Mouse (Mus musculus) hindbrain, postnatal 0 days (tissue): Measurements from ENCODE around the gene Fan1. TPM values are rescaled to one million over a fixed set of nuclear protein-coding genes. Genes with fewer than 3 reads are reported as not detected.

ENCODE experiments used
- ATAC-seq: fragments of 200-750 bp; cut with Nextera tagmentation; 2 replicates; pipeline ENCODE4 v1.8.0; 2017; ENCODE audit warnings: mild to moderate bottlenecking, moderate TSS enrichment, moderate library complexity
- DNase-seq: peaks from one replicate; pipeline ENCODE4 v3.0.0-alpha.2; 2015; ENCODE audit warnings: low spot score
- H3K27ac ChIP-seq: fragments of 300-500 bp; sonication (generic); 2 replicates; pipeline ENCODE4 v1.5.1; 2014; ENCODE audit warnings: mild to moderate bottlenecking
- H3K27me3 ChIP-seq: fragments of 300-500 bp; sonication (generic); 2 replicates; pipeline ENCODE4 v1.6.1; 2014; ENCODE audit warnings: low read length, mixed read lengths; ENCODE audit not compliant: insufficient read depth
- H3K36me3 ChIP-seq: fragments of 300-500 bp; sonication (generic); 2 replicates; pipeline ENCODE4 v1.6.1; 2014; ENCODE audit warnings: low read length, mixed read lengths; ENCODE audit not compliant: insufficient read depth
- H3K4me1 ChIP-seq: fragments of 300-500 bp; sonication (generic); 2 replicates; pipeline ENCODE4 v1.6.1; 2014; ENCODE audit warnings: antibody characterized with exemption, low read length, mixed read lengths; ENCODE audit not compliant: insufficient read depth
- H3K4me2 ChIP-seq: fragments of 300-500 bp; sonication (generic); 2 replicates; pipeline ENCODE4 v1.6.1; 2014; ENCODE audit warnings: low read depth, mild to moderate bottlenecking, low read length, moderate library complexity, mixed read lengths
- H3K4me3 ChIP-seq: fragments of 300-500 bp; sonication (generic); 2 replicates; pipeline ENCODE4 v1.5.1; 2014; ENCODE audit warnings: low read length
- H3K9ac ChIP-seq: fragments of 300-500 bp; sonication (generic); replicated peaks from 2 replicates; pipeline ENCODE4 v1.6.1; 2014; ENCODE audit warnings: mild to moderate bottlenecking, low read length, moderate library complexity, mixed read lengths
- H3K9me3 ChIP-seq: fragments of 300-500 bp; sonication (generic); 2 replicates; pipeline ENCODE4 v1.6.1; 2016; ENCODE audit warnings: low read length, mixed read lengths
- CTCF ChIP-seq: IDR thresholded peaks from 2 replicates; pipeline ENCODE4 v1.5.1; 2016; ENCODE audit warnings: antibody characterized with exemption, control low read depth, low read depth
- whole genome bisulfite sequencing: fragments of 180-500 bp; shearing (Covaris S2); extraction: QIAGEN DNeasy Blood & Tissue Kit; methylation state at CpG from one replicate; pipeline ENCODE4 v1.1.7; 2014; 5-methylcytosine and 5-hydroxymethylcytosine counted together
- polyA plus RNA-seq: library from polyadenylated mRNA; unstranded; fragments of >200 nt; fragmentation: Nextera tagmentation; extraction: Ambion mirVana; gene quantifications from 2 replicates; pipeline ENCODE4 v1.2.1, GENCODE M21; 2015
- total RNA-seq: library from RNA; depleted of rRNA; stranded (reverse); fragments of >200 nt; gene quantifications from 2 replicates; pipeline ENCODE4 v1.2.3, GENCODE M21; 2014

Gene Fan1
- total and polyA plus RNA-seq, 2 experiments from 2014 or later: 5.4 to 9.5 TPM

GRCm38 (mm10) chr7:64349147-64349861, 24.6 kb downstream of the Fan1 start:
- peak; percentile 67 for DNase-seq
- Histone ChIP-seq H3K36me3 (peaks cover 18% of the 10 kb centered on the region; the same call in 1 of the 2 replicates), H3K27me3 (no peaks in the 10 kb centered on the region), H3K27ac (peak overlapping the region; percentile 41; the same call in 1 of the 2 replicates), H3K9ac (no peak overlapping the region; the same call in 1 of the 2 replicates), H3K9me3 (no peaks in the 10 kb centered on the region), H3K4me3 (no peak overlapping the region), H3K4me2 (no peak overlapping the region), H3K4me1 (peaks cover 10% of the 10 kb centered on the region; the same call in 1 of the 2 replicates)
- peak; percentile 40 for TF ChIP-seq CTCF
- WGBS: 64% methylated on average over 15 of the region's 15 CpGs
- ATAC-seq: peak; percentile 21; the same call in 1 of the 2 replicates

- Histone ChIP-seq H3K27me3 (no peaks in the 10 kb centered on the region), H3K9me3 (no peaks in the 10 kb centered on the region), H3K36me3 (peaks cover 12% of the 10 kb centered on the region; the same call in 1 of the 2 replicates), H3K4me3 (no peak overlapping the region), H3K4me2 (no peak overlapping the region), H3K9ac (no peak overlapping the region), H3K4me1 (peaks cover 10% of the 10 kb centered on the region; the same call in 1 of the 2 replicates), H3K27ac (no peak overlapping the region)
- no peak for ATAC-seq
- no peak for DNase-seq
- WGBS: 94% methylated on average over 1 of the region's 1 CpGs
- no peak for TF ChIP-seq CTCF
Measured at GRCm38 (mm10) chr7:64347813-64348212, 26.1 kb downstream of the Fan1 start.

GRCm38 (mm10) chr7:64332686-64333085, 41.2 kb downstream of the Fan1 start:
- Histone ChIP-seq H3K9me3 (no peaks in the 10 kb centered on the region), H3K36me3 (peaks cover 38% of the 10 kb centered on the region), H3K9ac (no peak overlapping the region), H3K4me1 (no peaks in the 10 kb centered on the region), H3K4me2 (no peak overlapping the region), H3K27me3 (no peaks in the 10 kb centered on the region), H3K4me3 (no peak overlapping the region), H3K27ac (no peak overlapping the region)
- DNase-seq (no peak), ATAC-seq (peak; percentile 24; the same call in 1 of the 2 replicates)
- 78% methylated on average over 1 of the region's 1 CpGs for WGBS
- TF ChIP-seq CTCF: no peak

- ATAC-seq: no peak
- DNase-seq: no peak
- no peaks in the 10 kb centered on the region for H3K27me3 ChIP-seq
- 86% methylated on average over 3 of the region's 3 CpGs for WGBS
- no peak overlapping the region for H3K4me3 ChIP-seq
- H3K4me2 ChIP-seq: no peak overlapping the region
- no peaks in the 10 kb centered on the region for H3K4me1 ChIP-seq
- H3K9ac ChIP-seq: no peak overlapping the region
- TF ChIP-seq CTCF: no peak
- H3K9me3 ChIP-seq: no peaks in the 10 kb centered on the region
- peaks cover 24% of the 10 kb centered on the region for H3K36me3 ChIP-seq
- no peak overlapping the region for H3K27ac ChIP-seq
Measured at GRCm38 (mm10) chr7:64331309-64331708, 42.6 kb downstream of the Fan1 start.

GRCm38 (mm10) chr7:64327486-64327885, 46.4 kb downstream of the Fan1 start:
- TF ChIP-seq CTCF: no peak
- Histone ChIP-seq H3K4me2 (no peak overlapping the region), H3K27me3 (no peaks in the 10 kb centered on the region), H3K4me1 (no peaks in the 10 kb centered on the region), H3K9ac (no peak overlapping the region), H3K4me3 (no peak overlapping the region), H3K27ac (no peak overlapping the region), H3K9me3 (no peaks in the 10 kb centered on the region), H3K36me3 (peaks cover 12% of the 10 kb centered on the region; the same call in 1 of the 2 replicates)
- ATAC-seq (no peak), DNase-seq (no peak)
- 90% methylated on average over 4 of the region's 4 CpGs for WGBS

GRCm38 (mm10) chr7:64326892-64327291, 47.0 kb downstream of the Fan1 start:
- Histone ChIP-seq H3K4me1 (no peaks in the 10 kb centered on the region), H3K36me3 (peaks cover 12% of the 10 kb centered on the region; the same call in 1 of the 2 replicates), H3K27me3 (no peaks in the 10 kb centered on the region), H3K9ac (no peak overlapping the region), H3K4me2 (no peak overlapping the region), H3K4me3 (no peak overlapping the region), H3K27ac (no peak overlapping the region), H3K9me3 (no peaks in the 10 kb centered on the region)
- WGBS: 45% methylated on average over 1 of the region's 1 CpGs
- DNase-seq: peak; percentile 77
- peak; percentile 85 for TF ChIP-seq CTCF
- ATAC-seq: peak; percentile 87

- Histone ChIP-seq H3K9ac (no peak overlapping the region), H3K27ac (no peak overlapping the region), H3K9me3 (no peaks in the 10 kb centered on the region), H3K4me2 (no peak overlapping the region), H3K36me3 (peaks cover 35% of the 10 kb centered on the region), H3K4me1 (no peaks in the 10 kb centered on the region), H3K4me3 (no peak overlapping the region), H3K27me3 (no peaks in the 10 kb centered on the region)
- no peak for ATAC-seq
- no peak for DNase-seq
- no peak for TF ChIP-seq CTCF
- 47% methylated on average over 4 of the region's 4 CpGs for WGBS
Measured at GRCm38 (mm10) chr7:64321658-64322057, 52.2 kb downstream of the Fan1 start.
